Mouse (Mus musculus) megakaryocyte, embryonic 14.5 days (primary cell): ENCODE measurements at regions not wholly inside any gene's neighbourhood (a gene's known extent, or its start where the extent isn't known, plus 50 kb on each side); places are given as distances from the start of the nearest gene placed in this dataset.

Experiments
- FLI1 ChIP-seq: IDR thresholded peaks from 2 replicates; pipeline ENCODE4 v1.6.1; 2012; ENCODE audit warnings: low read length, inconsistent platforms, mixed read lengths
- GATA1 ChIP-seq: IDR thresholded peaks from 3 replicates; pipeline ENCODE4 v1.6.1; 2012; ENCODE audit warnings: mixed read lengths, low read length, inconsistent platforms, borderline replicate concordance

- no peak for TF ChIP-seq GATA1
- no peak for TF ChIP-seq FLI1
Measured at GRCm38 (mm10) chr8:89571816-89572215, 527.9 kb upstream of the Sall1 start.
